Mouse (Mus musculus) spleen, postnatal 14 days (tissue): ENCODE data around the gene Prpsap1.

ENCODE experiments used
- DNase-seq, 2 experiments: peaks; one replicate each; pipeline ENCODE4 v3.0.0; 2021 to 2022; ENCODE audit warnings: low spot score in 2 of 2

The Prpsap1 gene

GRCm38 (mm10) chr11:116493795-116494252, at the start of gene Prpsap1:
TSS of gene Prpsap1 (minus strand) at chr11:116494202.
- DNase-seq: peak in 1 of 2 experiments; percentile 43

- peak; percentile 40 to 51 for DNase-seq
These were observed 49.1 kb upstream of the Prpsap1 start for GRCm38 (mm10) chr11:116543110-116543509.

- no peak for DNase-seq
These were observed 47.2 kb upstream of the Prpsap1 start for GRCm38 (mm10) chr11:116541183-116541582.

GRCm38 (mm10) chr11:116538142-116538735, 44.2 kb upstream of the Prpsap1 start:
- DNase-seq: no peak

- no peak for DNase-seq
These were observed 43.4 kb upstream of the Prpsap1 start for GRCm38 (mm10) chr11:116537388-116537787.

DNA sequence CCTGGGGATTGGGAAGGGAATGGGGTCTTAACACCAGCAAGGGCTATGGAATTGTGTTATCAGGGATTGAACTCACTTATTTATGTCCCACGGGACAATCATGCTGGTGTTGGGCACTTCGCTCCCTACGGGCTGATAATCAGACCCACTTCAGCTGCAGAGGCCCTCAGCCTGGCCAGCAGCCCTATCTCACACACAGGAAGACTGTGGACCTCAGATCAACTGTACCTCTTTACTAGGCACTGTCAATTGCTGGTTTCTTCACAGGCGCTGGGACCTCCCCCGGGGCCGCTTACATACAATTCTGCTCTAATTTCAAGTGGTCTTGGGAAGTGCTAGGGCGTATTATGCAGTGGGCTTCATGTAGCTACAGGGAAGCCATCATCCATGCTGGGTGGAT, 42.7 kb upstream of the Prpsap1 start:
- no peak for DNase-seq

GRCm38 (mm10) chr11:116534154-116534865, 40.3 kb upstream of the Prpsap1 start:
- peak; percentile 51 to 64 for DNase-seq

- DNase-seq: peak; percentile 71 to 76
These were observed 39.5 kb upstream of the Prpsap1 start for GRCm38 (mm10) chr11:116533341-116534153.

DNA sequence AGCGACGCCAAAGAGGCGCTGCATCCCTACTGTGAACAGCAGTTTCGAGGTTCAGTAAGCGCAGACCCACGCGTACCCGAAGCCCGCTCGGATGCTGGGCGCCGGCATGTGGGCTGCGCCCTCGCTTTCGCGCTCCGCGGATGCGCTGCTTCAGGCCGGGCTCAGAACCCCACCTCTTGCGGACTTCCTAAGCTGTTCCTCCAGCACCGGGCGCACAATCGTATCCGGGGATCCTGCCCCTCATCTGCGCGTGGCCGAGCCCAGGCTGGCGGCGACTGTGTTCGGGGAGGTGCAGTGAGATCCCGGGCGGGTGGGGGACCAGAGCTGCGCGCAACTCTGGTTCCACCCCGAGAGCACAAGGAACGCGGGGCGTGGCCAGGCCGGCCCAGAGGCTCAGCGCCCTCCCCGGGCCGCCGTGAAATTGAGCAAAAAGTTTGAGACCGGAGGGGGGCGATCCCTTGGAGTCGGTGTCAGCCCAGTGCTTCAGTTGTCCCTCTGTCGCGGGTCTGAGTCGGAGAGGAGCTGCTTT, 38.9 kb upstream of the Prpsap1 start:
- peak; percentile 68 to 78 for DNase-seq

DNA sequence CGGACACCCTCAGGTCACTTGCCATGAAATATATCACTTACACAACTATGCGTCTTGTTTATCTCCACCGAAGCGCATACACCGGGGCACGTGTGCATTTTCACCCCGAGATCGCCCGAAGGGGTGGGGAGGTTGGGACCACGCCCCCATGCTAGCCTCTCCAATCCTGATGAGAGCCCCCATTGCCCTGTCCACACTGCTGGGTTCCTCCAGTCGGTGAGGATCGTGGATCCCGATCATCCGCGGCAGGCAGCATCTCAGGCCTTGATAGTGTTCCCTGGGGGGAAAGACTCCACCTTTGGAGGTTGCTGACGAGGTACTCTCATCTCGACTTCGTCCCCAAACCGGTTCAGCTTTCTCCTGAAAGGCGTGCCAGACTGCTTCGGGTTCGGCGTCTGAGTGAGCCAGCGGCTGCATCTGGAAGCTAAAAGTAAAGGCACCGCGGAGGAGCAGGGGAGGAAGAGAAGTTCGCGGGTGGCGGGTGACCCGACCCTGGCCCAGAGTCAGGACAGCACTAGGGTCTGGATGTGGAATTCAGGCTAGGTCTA, 38.3 kb upstream of the Prpsap1 start:
- peak; percentile 48 to 55 for DNase-seq

DNA sequence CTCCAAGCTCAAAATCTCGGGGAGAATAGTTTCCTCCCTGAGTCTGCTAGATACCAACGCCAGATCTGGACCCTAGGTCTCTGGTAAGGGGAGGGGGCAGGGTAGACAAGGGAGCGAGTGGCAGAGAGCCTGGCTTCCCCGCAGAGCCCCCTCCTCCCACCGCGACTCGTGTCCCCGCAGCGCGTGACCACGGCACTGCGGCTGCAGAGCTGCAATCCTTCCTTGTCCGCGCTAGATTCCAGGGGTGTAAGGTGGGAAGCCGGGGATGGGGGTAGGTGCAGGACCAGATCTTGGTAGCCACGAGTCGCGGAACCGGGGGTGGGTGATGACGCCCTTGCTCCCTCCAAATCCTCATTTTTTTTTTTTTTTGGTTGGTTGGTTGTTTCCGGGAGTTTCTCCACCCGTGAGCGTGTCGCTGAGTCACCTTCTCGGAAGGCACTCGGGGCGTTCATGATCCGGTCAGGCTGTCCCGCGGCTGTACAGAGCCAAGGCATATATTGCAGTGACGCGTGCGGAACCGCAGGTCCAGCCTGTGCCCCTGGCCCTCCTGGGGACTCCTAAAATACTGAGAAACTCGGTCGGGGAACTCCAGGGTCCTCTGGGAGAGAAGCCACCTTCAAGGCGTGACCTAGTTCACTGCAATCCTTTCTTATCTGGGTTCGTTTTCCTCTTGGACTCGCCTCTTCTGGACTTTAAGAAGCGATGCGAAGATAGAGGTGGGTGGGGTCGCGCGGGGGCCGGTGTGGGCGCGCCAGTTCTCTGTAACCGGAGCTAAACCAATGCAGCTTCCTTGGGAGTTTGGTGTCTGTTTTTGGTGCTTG, 37.6 kb upstream of the Prpsap1 start:
- no peak for DNase-seq

DNA sequence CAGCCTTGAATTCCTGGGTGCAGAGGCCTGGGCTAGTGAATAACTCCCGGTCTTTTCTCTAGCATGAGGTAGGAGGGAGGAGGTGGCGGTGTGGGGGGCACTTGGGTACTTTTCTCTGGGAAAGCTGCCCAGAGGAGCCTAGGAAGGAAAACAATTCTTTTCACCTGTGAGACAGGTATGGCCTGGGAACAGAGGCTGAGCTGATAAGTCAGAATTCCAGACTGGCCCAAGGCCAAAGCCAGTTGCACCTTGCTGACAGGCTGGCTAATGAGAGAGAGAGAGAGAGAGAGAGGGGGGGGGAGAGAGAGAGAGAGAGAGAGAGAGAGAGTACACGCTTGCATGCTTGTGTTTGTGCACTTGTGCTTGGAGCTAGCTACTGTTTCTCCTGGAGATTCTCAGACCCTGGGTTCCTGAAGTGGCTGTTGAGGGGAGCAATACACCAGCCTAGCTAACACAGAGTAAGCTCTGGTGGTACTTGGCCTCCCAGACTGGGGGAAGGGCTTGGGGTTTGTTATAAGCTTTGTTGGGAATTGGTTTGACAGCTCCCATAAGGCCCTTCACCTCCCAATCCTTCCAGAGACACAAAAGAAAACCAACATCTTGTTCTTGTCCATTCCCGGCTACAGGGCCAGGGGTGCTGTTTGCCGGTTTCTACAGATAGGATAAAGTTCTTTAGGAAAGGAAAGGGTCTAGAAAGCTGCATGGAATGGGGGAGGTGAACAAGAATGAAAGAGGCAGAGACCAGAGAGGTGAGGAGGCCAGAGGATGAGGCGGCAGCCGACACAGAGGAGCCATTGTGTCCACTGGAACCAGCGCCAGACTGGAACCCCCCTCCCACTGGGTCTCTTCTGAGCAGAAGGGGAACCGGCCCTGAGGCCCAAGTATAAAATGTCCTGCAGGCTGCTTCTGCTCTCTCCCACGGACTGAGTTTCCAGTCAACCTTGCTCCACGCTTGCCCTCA, 36.5 kb upstream of the Prpsap1 start, which contains the start of gene Sphk1:
TSS of gene Sphk1 (plus strand) at position 739 of the 961 bp plus-strand sequence.
- no peak for DNase-seq

DNA sequence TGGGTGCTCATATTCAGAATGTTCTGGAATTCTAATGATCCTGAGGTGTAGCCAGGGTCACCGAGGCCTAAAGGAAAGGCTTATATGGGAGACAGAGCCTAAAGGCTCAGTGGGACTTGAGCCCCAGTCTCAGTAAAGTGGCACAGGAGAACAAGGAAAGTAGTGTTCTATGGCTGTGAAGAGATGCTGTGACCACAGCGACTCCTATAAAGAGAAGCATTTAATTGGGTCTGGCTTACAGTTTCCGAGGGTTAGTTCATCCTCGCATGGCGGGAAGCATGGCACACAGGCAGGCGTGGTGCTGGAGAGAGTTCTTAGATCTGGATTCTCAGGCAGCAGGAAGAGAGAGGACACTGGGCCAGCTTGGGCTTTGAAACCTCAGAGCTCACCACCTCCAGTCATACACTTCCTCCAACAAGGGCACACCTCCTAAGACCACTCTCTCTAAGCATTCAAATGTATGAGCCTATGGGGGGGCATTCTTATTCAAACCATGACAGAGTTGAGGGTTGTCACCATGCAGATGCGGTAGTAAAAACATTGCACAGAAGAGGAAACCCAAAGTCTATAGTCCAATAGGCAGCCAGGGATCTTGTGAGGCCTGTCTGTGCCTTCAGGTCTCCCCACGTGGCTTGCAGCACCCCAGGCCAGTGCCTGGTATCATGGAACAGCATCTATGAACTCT, 34.8 kb upstream of the Prpsap1 start:
- DNase-seq: no peak

GRCm38 (mm10) chr11:116523699-116524189, 29.7 kb upstream of the Prpsap1 start:
- no peak for DNase-seq

DNA sequence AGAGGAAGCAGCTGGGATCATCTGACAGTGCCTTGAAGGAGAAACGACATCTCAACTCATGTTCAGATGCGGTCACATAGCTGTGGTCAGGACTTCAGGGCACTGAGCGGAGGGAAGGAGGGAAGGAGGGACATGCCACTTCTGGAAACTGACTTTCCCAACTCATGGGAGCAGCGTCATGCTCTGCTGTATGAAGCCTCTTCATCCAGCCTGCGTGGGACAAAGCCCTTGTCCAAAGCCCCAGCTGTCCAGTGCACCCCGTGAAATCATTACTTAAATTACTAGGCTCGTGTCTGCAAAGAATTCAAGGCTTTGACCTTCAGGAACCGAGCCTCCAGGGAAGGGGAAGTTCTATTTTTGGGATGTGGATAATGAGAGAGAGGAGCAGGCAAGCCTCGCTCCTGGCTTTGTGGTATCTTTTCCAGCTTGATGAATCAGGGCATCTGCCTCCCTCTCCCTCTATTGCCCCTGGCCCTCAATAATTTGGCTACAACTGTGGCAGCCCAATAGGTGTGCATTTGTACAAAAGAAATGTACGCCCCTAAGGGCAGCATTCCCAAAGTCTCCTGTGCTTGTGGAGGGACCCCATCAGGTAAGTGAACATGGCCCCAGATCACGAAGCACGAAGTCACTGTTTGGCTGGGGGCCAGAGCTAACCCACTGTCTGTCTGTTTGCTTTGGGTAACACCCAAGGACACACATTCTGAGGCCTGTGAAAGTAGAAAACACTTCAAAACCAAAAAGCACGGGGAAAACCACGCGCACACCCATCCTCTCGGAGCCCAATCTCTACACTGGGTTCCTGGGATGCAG, 29.1 kb upstream of the Prpsap1 start:
- DNase-seq: no peak

- no peak for DNase-seq
These were observed 28.0 kb upstream of the Prpsap1 start for GRCm38 (mm10) chr11:116522046-116522445.

DNA sequence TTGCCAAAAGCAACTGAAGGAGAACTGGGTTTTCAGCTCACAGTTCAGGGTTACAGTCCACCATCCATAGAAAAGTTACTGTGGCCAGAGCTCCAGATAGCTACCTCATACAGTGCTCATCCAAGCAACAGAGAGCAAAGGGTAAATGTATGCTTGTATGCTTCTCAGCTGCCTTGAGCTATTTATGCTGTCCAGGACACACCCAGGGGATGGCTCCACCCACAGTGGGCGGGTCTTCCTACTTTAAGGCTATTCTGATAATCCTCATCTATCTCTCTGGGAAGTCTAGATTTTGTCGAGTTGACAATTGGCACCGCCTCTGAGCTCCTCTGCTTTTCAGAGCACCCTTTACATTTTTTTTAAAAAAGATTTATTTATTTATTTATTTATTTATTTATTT, 27.1 kb upstream of the Prpsap1 start:
- no peak for DNase-seq

DNA sequence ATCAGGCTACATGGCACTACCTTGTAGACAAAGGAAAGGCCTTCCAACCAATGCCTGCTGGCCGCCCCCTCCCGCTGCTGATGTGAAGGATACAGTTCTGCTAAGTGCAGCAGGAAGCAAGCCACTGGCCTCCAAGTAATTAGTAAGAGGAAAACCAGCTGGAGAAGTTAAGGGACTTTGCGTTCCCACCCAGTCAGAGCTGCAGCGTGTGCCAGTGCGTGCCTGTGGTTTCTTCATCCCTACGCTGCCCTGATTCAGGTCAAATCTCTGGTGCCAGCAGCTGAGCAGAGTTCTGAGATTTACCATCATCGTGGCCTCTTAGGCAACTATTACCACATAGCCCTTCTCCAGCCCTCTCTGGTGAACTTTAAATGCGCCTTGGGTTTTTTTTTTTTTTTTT, 24.5 kb upstream of the Prpsap1 start:
- DNase-seq: no peak
